Mouse (Mus musculus): ENCODE measurements around the gene Efna2.

The Efna2 gene

DNA sequence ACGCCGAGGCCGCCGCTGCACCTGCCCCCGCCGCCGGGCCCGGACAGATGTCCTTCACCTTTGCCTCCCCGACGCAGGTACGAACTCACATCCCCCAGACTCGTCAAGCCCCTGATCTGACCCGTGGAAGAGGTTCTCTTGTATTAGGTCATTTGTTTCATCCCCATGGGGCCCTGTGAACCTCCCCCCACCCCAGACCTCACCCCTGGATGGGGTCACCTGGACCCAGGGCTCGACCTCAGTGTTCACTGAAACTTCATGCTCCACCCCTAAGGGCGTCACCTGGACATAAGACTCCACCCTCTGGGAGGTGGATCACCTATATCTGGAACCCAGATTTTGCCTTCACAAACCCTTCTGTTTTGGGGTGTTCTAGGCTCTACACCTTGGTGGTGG is 36.8 kb upstream of the Efna2 start:
- DNase-seq = peak; percentile 85

DNA sequence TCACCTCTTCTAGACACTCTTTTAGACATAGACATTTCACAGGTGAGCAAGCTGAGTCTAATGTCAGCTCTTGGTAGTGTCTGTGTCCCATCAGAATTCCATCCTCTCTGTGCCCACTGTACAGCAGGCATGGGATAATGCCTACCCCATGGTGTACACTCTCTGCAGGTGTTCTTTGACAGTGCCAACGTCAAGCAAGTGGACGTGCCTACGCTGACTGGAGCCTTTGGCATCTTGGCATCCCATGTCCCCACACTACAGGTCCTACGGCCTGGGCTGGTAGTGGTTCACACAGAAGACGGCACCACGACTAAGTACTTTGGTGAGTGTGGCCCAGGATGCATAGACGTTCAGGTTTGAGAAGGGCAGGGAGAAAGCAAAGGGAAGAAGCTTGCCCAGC is 35.6 kb upstream of the Efna2 start:
- no peak for DNase-seq

GRCm38 (mm10) chr10:80144159-80144558 is 35.1 kb upstream of the Efna2 start:
- peak; percentile 37 for DNase-seq

GRCm38 (mm10) chr10:80144864-80145838 is 34.1 kb upstream of the Efna2 start:
- peak; percentile 79 for DNase-seq

DNA sequence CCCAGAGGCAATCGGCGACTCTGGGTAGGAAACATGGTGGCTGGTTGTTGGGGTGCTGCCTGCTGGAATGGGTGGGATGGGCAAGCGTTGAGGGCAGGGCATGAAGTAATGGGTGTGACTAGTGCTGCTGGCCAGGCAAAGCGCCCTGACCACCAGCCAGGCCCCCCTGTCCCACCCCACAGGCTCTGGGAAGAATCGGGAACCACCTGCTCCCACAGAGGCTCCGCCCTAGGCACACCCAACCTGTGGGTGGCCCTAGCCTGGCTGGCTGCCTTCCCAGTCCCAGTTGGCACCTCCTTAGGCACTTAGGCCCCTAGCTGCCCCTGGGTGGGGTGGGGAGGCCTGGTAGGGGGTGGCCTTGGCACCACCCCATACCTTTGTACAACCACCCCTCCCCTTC is 33.4 kb upstream of the Efna2 start:
- peak; percentile 84 for DNase-seq

- peak; percentile 77 for DNase-seq
Observed at GRCm38 (mm10) chr10:80146568-80147011, 32.7 kb upstream of the Efna2 start.

- peak; percentile 54 for DNase-seq
Observed at GRCm38 (mm10) chr10:80147146-80147718, 32.0 kb upstream of the Efna2 start.

DNA sequence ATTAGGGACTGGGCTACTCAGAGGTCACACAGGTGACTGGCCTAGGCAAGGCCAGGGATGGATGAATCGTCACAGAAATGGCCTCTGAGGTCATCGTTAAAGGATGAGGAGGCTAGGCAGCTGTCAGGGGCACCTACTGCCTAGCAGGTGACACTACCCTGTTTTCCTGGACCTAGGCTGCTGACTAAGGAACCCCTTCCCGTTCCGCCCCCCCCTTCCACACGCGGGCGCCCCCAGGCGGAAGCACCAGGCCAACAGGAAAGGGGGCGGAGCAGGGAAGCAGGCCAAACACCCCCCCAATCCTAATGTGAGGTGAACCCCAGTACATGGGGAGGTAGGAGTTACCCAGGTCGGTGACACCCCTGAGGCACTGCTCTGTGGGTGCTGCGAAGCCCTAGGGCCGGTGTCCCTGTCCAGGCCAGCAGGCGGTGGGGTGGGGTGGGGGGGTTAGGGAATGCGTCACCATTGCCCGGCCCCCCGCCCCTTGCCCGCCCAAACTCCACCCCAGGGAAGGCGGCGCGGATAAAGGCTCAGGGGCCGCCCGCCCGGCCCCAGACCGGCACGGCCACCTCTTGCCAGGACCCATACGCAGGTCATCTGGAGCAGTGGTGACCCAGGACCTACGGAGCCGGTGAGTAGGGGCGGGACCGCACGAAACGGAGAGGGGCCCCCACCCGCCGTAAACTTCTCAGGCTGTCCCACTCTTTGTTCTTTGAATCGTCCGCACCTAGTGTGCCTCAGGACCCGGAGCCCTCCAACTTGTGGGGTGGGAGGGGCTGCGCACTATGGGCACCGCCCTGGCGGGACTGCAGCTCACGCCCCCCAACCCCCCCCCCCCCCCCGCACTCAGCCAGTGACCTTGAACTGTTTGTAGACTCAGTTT is 31.3 kb upstream of the Efna2 start, which contains the start of gene Midn:
Midn (plus strand) TSS at position 554 of the 883 bp plus-strand sequence.
- peak; percentile 91 for DNase-seq

DNA sequence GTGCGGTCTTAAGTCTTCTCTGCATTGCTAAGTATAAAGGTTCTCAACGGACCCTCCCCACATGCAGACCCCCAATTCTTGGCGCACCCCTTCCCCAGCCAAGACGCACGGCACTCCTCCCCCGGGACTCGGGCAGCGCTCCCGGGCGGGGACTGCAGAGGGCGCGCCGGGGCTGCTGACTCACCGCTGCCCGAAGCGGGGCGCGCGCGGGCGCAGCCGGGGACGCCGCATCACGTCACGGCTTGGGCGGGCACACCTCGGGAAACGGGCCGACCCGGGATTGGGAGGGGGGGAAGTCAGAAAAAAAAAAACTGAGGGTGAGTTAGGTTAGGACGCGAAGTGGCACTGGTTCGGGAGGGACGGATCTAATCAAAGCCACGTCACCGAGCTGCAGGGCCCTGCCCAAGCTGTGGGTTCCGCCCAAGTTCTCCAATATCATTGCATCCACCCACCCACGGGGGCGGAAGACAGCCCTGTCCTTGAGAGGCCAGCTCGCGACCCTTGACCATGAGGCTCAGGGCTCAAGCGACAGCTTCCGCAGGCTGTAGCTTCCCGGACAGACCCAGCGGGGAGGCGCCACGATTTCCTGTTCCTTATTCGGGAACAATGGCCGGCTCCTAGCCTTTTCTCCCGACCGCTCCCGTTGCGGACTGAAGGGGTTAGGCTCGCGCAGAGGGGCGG is 30.5 kb upstream of the Efna2 start:
- peak; percentile 96 for DNase-seq

DNA sequence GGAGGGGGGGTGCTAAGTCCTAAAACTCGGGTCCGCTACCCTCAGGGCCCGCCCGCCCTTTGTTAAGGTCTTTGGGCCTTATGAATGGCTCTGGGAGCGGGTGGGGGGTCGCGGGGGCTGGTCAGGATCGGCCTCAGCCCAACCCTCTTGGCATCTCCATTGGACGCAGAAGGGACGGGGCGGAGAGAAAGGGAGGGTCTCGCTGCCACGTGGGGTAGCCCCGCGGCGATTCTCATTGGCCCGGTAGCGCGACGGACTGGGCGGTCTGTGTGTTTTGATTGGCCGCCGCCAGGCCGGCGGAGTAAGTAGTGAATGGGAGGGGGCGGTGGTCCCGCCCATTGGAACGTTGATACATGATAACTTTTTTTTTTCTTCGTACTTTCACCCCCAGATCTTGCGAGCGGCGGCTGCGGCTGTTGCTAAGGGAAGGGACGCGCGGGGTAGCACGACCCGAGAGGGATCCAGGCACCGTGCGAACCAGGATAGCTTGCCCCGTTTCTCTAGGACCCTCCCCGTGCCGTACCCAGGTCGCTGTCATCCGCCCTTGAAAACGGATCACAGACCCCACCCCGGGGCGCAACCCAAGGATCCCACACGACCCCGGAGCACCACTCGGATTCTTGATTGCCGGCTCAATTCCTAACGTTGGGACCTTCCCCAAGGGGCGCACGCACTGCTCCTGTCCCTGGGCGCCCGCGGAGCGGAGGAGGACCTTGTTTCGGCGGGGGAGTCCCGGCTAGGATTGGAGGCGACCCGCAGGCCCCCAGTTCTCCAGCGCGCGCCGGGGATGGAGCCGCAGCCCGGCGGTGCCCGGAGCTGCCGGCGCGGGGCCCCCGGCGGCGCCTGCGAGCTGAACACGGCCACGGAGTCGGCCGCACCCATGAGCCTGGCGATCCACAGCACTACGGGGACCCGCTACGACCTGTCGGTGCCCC is 29.7 kb upstream of the Efna2 start:
- peak; percentile 99 for DNase-seq

DNA sequence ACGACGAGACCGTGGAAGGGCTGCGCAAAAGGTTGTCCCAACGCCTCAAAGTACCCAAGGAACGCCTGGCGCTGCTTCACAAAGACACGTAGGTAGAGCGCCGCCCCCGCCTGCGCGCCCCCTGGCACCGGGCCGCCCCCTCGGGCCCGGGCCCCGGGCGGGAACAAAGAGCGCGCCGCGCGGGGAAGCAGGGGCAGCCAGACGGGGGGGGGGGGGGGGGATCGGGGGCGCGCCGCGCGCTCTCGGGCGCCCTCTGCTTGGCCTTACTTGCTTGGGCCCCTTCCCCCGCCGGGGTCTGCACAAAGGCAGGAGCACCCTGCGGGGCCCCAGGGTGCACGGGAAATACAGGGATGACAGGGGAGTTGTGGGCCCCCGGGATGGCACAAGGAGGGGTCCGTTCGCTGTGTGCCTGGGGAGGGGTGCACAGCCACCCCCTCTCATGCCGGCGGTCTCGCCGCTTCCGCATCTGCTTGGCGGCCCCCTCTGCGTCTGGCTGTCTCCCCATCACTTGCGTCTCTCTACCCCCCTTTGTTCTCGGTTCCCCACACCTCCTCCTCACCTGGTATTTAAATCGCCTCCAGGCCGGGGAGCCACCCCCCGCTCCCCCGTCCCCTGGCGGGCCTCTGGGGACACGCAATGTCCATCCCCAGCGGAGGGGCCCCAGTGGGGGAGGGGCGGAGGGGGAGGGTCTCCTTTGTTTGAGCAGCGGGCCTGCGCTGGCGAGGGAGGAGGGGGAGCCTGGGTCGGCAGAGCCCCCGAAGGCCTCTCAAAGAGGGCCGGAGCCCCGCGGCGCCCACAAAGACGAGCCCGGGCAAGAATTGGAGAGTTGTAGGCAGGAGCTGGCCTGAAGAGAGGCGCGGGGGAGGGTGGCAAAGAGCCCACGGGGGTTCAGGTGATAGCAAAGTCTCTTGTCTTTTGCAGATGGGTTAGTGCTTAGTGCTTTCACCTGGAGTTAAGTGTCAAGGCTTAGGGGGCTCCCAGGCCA is 28.8 kb upstream of the Efna2 start:
- peak; percentile 64 for DNase-seq

DNA sequence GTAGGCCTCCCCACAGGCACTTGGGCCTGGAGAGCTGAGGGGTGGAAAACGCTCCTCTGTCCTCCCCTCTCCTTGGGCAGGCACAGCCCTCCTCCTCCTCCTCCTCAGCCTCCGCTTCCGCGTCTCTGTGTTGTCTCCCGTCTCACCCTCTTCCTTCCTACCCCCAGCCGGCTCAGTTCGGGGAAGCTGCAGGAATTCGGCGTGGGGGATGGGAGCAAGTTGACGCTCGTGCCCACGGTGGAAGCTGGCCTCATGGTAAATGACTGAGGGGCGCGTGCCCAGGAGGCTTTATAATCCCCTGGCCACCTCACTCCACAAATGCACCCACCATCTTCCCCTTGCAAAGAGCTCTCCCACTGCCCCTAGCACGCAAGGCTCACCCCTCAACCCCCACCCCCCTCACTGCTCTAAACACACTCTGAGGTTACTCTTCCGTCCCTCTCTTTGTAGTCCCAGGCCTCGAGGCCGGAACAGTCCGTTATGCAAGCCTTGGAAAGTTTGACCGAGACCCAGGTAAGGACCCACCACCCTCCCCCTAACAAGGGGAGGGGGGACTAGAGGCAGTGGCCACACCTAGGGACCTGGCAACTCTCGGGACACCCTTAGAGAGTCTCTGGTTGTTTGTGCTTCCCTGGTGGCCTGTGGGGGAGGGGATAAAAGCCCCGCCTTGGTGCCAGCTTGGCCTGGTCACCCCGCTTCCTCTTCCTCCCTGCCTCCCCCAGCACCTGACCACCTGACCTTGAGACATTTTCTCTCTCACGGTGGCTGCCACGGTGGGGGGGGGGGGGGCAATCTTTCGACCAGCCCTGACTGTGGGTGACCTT is 27.9 kb upstream of the Efna2 start:
- DNase-seq = peak; percentile 92

DNA sequence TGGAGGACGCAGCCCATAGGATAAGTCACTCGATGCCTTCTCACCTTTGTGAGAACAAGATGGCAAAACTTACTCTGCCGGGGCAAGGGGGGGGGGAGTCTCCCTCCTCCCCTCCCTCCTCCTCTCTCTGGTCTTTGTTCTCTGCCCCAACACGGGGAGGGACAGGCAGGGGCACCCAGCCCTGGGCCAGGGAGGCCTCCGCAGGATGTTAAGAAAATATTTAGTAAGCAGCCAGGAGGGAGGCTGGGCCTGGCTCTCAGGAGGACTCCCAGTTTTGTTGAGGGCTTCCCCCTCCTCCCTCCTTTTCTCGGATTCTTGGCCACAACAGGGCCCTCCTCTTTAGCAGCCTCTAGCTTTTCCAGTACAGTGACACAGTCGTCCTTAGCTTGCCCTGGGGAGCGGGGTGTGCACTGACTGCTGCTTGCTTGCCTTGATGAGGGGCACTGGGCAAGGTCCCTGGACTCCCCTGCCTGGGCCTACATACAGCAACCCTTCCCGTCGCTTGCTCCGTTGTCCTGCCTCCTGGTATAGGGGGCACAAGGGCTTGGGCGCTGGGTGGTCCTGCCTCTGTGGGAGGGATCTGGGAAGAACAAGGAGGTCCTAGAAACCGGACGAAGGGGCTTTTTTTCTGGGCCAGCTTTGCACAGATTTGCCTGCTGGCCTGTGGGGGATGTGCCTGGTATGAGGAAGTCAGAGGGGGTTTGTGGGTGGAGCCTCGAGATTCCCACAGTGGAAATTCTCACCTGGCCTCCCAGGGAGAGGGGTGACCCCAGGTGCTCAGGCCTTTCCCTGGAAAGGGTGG is 27.0 kb upstream of the Efna2 start:
- peak; percentile 88 for DNase-seq

DNA sequence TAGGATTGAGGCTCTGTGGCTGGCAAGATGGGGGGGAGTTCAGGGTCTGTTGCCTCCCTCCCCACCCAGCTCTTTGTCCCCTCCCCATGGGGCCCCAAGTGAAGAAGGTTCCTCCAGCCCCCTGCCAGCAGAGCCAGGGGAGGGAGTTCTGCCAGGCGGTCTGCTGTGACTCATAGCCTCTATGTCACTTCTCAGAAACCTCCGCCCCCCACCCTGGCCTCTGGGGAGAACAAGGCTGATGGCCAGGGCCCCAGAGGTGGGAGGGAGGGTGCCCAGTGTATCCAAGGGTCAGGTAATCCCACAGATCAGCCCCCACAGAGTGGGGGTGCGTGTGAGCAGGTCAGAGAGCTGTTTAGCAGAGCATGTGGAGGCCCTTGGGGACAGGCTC is 26.4 kb upstream of the Efna2 start:
- peak; percentile 87 for DNase-seq

- peak; percentile 76 for DNase-seq
Observed at GRCm38 (mm10) chr10:80153713-80154112, 25.6 kb upstream of the Efna2 start.

GRCm38 (mm10) chr10:80154384-80154783 is 24.9 kb upstream of the Efna2 start:
- no peak for DNase-seq

GRCm38 (mm10) chr10:80155277-80155676 is 24.0 kb upstream of the Efna2 start:
- no peak for DNase-seq
